Comparison of ENCODE assay signal across 9 mouse cellular contexts in the genomic region with DNA sequence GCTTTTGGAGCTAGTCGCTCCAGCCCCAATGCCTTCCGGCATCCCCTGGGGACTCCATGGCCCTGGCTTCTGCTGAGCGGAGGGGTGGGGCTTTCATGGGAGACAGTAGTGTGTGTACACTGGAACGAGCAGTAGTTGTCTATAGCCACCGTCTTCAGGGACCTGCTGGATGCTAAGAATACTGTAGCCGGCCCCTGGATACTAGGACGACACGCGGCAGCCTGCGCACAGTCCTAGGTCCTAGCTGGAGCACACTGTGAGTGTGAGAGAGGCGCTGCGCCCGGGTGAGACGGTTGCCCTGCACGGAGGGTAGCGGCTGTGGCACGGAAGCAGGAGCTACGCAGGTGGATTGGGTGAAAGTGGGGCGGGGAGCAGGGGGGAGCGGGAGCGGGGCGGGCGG. TPM values are rescaled to one million over a fixed set of nuclear protein-coding genes. Genes with fewer than 3 reads are reported as not detected.
A peak's percentile ranks its signal among the peaks of the same experiment; 100 is the strongest.
DNase-seq lines count a peak whose midpoint lies in the region; ATAC-seq and TF ChIP-seq lines count a peak whose summit lies in the region.
"Had no signal": no experiment of that assay in that cellular context is flagged by ENCODE, and none has a peak within 500 bp of the region (broad histone marks: within the 10 kb centered on the region; RNA-seq: fewer than 3 reads in every experiment).

A gene (plus strand): TSS at position 97 of the 400 bp plus-strand sequence.

- no peak for TF ChIP-seq CTCF in midbrain, postnatal 0 days (IDR thresholded peaks at IDR 0.05)

- H3K4me3 ChIP-seq in hindbrain, embryonic 15.5 days: peak within 1 kb of the TSS; percentile 29
- peak within 1 kb of the TSS; percentile 26 for H3K4me3 ChIP-seq in midbrain, postnatal 0 days (ENCODE audit: low read depth, low read length)

- peak; percentile 17 for DNase-seq in adrenal gland, postnatal 10 days
- DNase-seq in adrenal gland, adult 18-20 months (ENCODE audit: low spot score in 2 of 2): no peak
- peak; percentile 86 for DNase-seq in ZHBTc4 (ENCODE audit: low read depth, low spot score)
- DNase-seq in midbrain, postnatal 0 days (ENCODE audit: low spot score): no peak
- DNase-seq in left cerebral cortex, postnatal 10 days (ENCODE audit: extremely low spot score in 1 of 2, low spot score in 2 of 2): no peak
- DNase-seq in urinary bladder, adult 18-20 months (ENCODE audit: low spot score in 2 of 2): no peak
- DNase-seq in layer of hippocampus, adult 9-11 months: no peak

- no peak within 1 kb of the TSS for H3K27ac ChIP-seq in hindbrain, embryonic 15.5 days (replicated peaks)
- no peak within 1 kb of the TSS for H3K27ac ChIP-seq in midbrain, postnatal 0 days (ENCODE audit: low read depth, low read length)

- H3K27me3 ChIP-seq in hindbrain, embryonic 15.5 days: peaks cover 16% of the 10 kb centered on the region; the same call in 1 of the 2 replicates
- H3K27me3 ChIP-seq in midbrain, postnatal 0 days (ENCODE audit: insufficient read depth, low read length): peaks cover 15% of the 10 kb centered on the region

- H3K9ac ChIP-seq in hindbrain, embryonic 15.5 days: peak within 1 kb of the TSS; percentile 29; the same call in 1 of the 2 replicates
- no peak within 1 kb of the TSS; the same call in 1 of the 2 replicates for H3K9ac ChIP-seq in midbrain, postnatal 0 days (replicated peaks; ENCODE audit: low read length, poor library complexity, severe bottlenecking)

- H3K36me3 ChIP-seq in hindbrain, embryonic 15.5 days: no peaks in the 10 kb centered on the region
- no peaks in the 10 kb centered on the region for H3K36me3 ChIP-seq in midbrain, postnatal 0 days (ENCODE audit: insufficient read depth, low read length)

- H3K9me3 ChIP-seq in hindbrain, embryonic 15.5 days: no peaks in the 10 kb centered on the region
- H3K9me3 ChIP-seq in midbrain, postnatal 0 days (ENCODE audit: low read length): no peaks in the 10 kb centered on the region

- ATAC-seq in hindbrain, embryonic 15.5 days (ENCODE audit: low FRiP score, low read depth): 0 out of 2 replicates have a peak, but pooled peaks have one; percentile 7
- ATAC-seq in midbrain, postnatal 0 days (ENCODE audit: low FRiP score): no peak

- peaks cover 40% of the 10 kb centered on the region for H3K4me1 ChIP-seq in hindbrain, embryonic 15.5 days (replicated peaks)
- peaks cover 13% of the 10 kb centered on the region; the same call in 1 of the 2 replicates for H3K4me1 ChIP-seq in midbrain, postnatal 0 days (ENCODE audit: insufficient read depth, low read length)

- intact Hi-C loops in left cerebral cortex, postnatal 10 days (cut with DNase I): no loop called here

- H3K4me2 ChIP-seq in hindbrain, embryonic 15.5 days: peak within 1 kb of the TSS; percentile 56
- peak within 1 kb of the TSS; percentile 50 for H3K4me2 ChIP-seq in midbrain, postnatal 0 days (ENCODE audit: low read depth, low read length, poor library complexity, severe bottlenecking)

- 4% methylated on average over 23 of the region's 23 CpGs for whole genome bisulfite sequencing in hindbrain, embryonic 15.5 days
- 5% methylated on average over 23 of the region's 23 CpGs for WGBS in midbrain, postnatal 0 days

RNA-seq across cellular contexts. Expression of the gene that starts here (rescaled TPM):
- under 1 TPM; 0.45 to 0.64 TPM for total RNA-seq in adrenal gland, postnatal 10 days (2021)
- under 1 TPM in 1 of 2 experiments, not detected in 1; 0.06 TPM for total RNA-seq in adrenal gland, adult 18-20 months (2021)
- polyA plus RNA-seq in hindbrain, embryonic 15.5 days (2015; fragmentation: Nextera tagmentation; extraction: Ambion mirVana): 0.12 and 0.14 TPM in 2 replicates
- total RNA-seq in midbrain, postnatal 0 days (2014; rRNA removed): 0.47 and 0.66 TPM in 2 replicates
- 0.22 and 0.31 TPM in 2 replicates for polyA plus RNA-seq in midbrain, postnatal 0 days (2015; fragmentation: Nextera tagmentation; extraction: Ambion mirVana)
- under 1 TPM; 0.47 to 0.58 TPM for total RNA-seq in left cerebral cortex, postnatal 10 days (2021)
- total RNA-seq: neutrophil, adult 5-6 weeks had no signal

Comparison
In these comparisons a context has a peak if more than half of its experiments do, and no peak if none do; other contexts are left out.
1. Peak in DNase-seq in adrenal gland, postnatal 10 days; RNA of the gene not detected or under 1 TPM.
2. Peak in ATAC-seq, H3K4me3 ChIP-seq, H3K9ac ChIP-seq and H3K4me2 ChIP-seq in hindbrain, embryonic 15.5 days; RNA of the gene not detected or under 1 TPM.